Mouse (Mus musculus) forebrain, embryonic 11.5 days (tissue): ENCODE results near the gene Mrtfa. TPM values are rescaled to one million over a fixed set of nuclear protein-coding genes. Genes with fewer than 3 reads are reported as not detected.

Experiments used
- ATAC-seq: fragments of 200-750 bp; cut with Nextera tagmentation; replicated peaks from 2 replicates; pipeline ENCODE4 v1.8.0; 2017; ENCODE audit warnings: moderate TSS enrichment; ENCODE audit not compliant: low FRiP score
- DNase-seq: peaks from one replicate; pipeline ENCODE4 v3.0.0-alpha.2; 2017; ENCODE audit warnings: low spot score
- H3K27ac ChIP-seq: fragments of 300-500 bp; sonication (generic); 2 replicates; pipeline ENCODE4 v1.5.1; 2014; ENCODE audit warnings: low read depth, low read length
- H3K27me3 ChIP-seq: fragments of 300-500 bp; sonication (generic); 2 replicates; pipeline ENCODE4 v1.6.1; 2014; ENCODE audit warnings: mild to moderate bottlenecking, low read length, mixed read lengths; ENCODE audit not compliant: control insufficient read depth, insufficient read depth
- H3K36me3 ChIP-seq: fragments of 300-500 bp; sonication (generic); 2 replicates; pipeline ENCODE4 v1.6.1; 2014; ENCODE audit warnings: mild to moderate bottlenecking, low read length, moderate library complexity, mixed read lengths; ENCODE audit not compliant: control insufficient read depth, insufficient read depth
- H3K4me1 ChIP-seq: fragments of 300-500 bp; sonication (generic); replicated peaks from 2 replicates; pipeline ENCODE4 v1.6.1; 2014; ENCODE audit warnings: low read length, mixed read lengths; ENCODE audit not compliant: control insufficient read depth, insufficient read depth
- H3K4me2 ChIP-seq: fragments of 300-500 bp; sonication (generic); 2 replicates; pipeline ENCODE4 v1.6.1; 2014; ENCODE audit warnings: low read depth, mild to moderate bottlenecking, low read length, moderate library complexity, mixed read lengths; ENCODE audit not compliant: severe bottlenecking
- H3K4me3 ChIP-seq: fragments of 300-500 bp; sonication (generic); 2 replicates; pipeline ENCODE4 v1.5.1; 2014; ENCODE audit warnings: low read depth, low read length
- H3K9ac ChIP-seq: fragments of 300-500 bp; sonication (generic); 2 replicates; pipeline ENCODE4 v1.6.1; 2014; ENCODE audit warnings: low read length
- H3K9me3 ChIP-seq: fragments of 300-500 bp; sonication (generic); 2 replicates; pipeline ENCODE4 v1.6.1; 2016; ENCODE audit warnings: low read length, mixed read lengths; ENCODE audit not compliant: control insufficient read depth
- WGBS: fragments of 180-500 bp; shearing (Covaris S2); extraction: QIAGEN DNeasy Blood & Tissue Kit; methylation state at CpG from one replicate; pipeline ENCODE4 v1.1.7; 2014; 5-methylcytosine and 5-hydroxymethylcytosine counted together
- polyA plus RNA-seq: library from polyadenylated mRNA; unstranded; fragments of >200 nt; fragmentation: Nextera tagmentation; extraction: Ambion mirVana; gene quantifications from 2 replicates; pipeline ENCODE4 v1.2.1, GENCODE M21; 2014

The Mrtfa gene
- polyA plus RNA-seq, 1 experiment from 2014 or later, result 30.5 TPM

DNA sequence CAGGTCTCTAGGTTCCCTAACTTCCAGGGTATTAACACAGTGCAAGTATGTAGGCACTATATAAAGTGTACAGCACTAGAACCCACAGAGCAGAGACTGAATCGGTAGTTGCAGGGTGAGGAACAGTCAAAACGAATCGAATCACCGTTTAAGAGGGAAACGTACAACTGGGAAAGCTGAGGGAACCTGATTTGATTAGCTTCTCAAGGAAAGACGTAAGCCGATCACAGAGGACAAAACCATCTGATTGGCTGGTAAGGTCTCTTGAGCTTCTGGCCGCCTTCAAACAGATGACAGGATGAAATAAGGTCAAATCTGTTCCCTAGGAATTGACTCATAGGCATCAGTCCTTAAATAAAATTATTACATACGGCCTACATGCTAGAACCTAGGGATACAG lies 106.7 kb downstream of the Mrtfa start:
- no peak overlapping the region for H3K4me2 ChIP-seq
- H3K27me3 ChIP-seq, result no peaks in the 10 kb centered on the region
- ATAC-seq (no peak), DNase-seq (no peak)
- no peaks in the 10 kb centered on the region for H3K36me3 ChIP-seq
- WGBS, result 80% methylated on average over 9 of the region's 9 CpGs
- H3K4me3 ChIP-seq, result no peak overlapping the region
- H3K9ac ChIP-seq, result no peak overlapping the region
- no peaks in the 10 kb centered on the region for H3K9me3 ChIP-seq
- no peak overlapping the region for H3K27ac ChIP-seq
- peaks cover 7% of the 10 kb centered on the region; the same call in 1 of the 2 replicates for H3K4me1 ChIP-seq

- Histone ChIP-seq H3K4me3 (no peak overlapping the region), H3K27ac (no peak overlapping the region), H3K27me3 (no peaks in the 10 kb centered on the region), H3K9ac (no peak overlapping the region), H3K9me3 (no peaks in the 10 kb centered on the region), H3K4me1 (peaks cover 4% of the 10 kb centered on the region; the same call in 1 of the 2 replicates), H3K36me3 (no peaks in the 10 kb centered on the region), H3K4me2 (no peak overlapping the region)
- DNase-seq (no peak), ATAC-seq (no peak)
- WGBS, result 85% methylated on average over 4 of the region's 4 CpGs
These were observed 107.3 kb downstream of the Mrtfa start for GRCm38 (mm10) chr15:81083281-81083680.

DNA sequence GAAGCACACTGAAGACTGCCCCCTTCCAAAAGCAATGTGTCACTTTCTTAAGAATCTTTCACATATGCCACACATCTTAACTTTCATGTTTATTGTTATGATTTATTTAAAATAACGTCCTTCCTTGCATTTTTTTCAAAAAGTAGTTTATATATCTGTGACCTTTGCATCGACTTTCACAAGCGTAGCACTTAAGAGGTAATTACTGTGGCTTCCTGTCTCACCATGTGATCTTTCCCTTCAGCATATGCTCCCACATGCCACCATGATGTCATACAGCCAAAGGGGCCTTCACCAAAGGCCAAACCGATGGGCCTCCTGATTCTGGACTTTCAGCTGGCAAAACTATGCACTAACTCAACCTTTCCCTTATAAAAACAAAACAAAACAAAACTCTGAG lies 109.3 kb downstream of the Mrtfa start:
- Histone ChIP-seq H3K4me3 (no peak overlapping the region), H3K9me3 (no peaks in the 10 kb centered on the region), H3K4me1 (no peaks in the 10 kb centered on the region), H3K9ac (no peak overlapping the region), H3K36me3 (no peaks in the 10 kb centered on the region), H3K27ac (no peak overlapping the region), H3K27me3 (no peaks in the 10 kb centered on the region), H3K4me2 (no peak overlapping the region)
- WGBS, result 84% methylated on average over 4 of the region's 4 CpGs
- DNase-seq (no peak), ATAC-seq (no peak)

GRCm38 (mm10) chr15:81080405-81080804 lies 110.2 kb downstream of the Mrtfa start:
- 96% methylated on average over 9 of the region's 9 CpGs for WGBS
- no peak for DNase-seq
- no peak for ATAC-seq

DNA sequence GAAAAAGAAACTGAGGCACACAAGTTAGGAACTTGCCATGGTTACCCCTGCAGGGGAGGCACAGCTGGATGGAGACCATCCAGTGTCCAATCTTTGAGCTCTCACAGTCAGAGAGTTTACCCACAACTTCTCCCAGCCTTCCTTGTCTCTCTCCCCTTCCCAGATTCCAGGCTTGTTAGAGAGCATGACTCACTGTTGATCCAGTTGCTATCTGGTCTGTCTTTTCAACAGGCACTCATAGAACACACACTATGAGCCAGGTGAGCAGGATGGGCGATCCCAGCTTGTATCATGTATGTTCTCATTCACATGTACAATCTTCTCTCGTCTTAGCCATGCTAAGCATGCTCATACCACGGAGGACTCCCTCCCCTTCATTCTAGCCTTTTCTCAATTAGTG lies 111.3 kb downstream of the Mrtfa start:
- H3K4me1 ChIP-seq, result no peaks in the 10 kb centered on the region
- no peak overlapping the region for H3K4me3 ChIP-seq

More at GRCm38 (mm10) chr15:81080405-81080804, 110.2 kb downstream of the Mrtfa start:
- Histone ChIP-seq H3K9me3 (no peaks in the 10 kb centered on the region), H3K27ac (no peak overlapping the region), H3K4me1 (no peaks in the 10 kb centered on the region), H3K9ac (no peak overlapping the region), H3K27me3 (no peaks in the 10 kb centered on the region), H3K4me2 (no peak overlapping the region), H3K4me3 (no peak overlapping the region), H3K36me3 (no peaks in the 10 kb centered on the region)

DNA sequence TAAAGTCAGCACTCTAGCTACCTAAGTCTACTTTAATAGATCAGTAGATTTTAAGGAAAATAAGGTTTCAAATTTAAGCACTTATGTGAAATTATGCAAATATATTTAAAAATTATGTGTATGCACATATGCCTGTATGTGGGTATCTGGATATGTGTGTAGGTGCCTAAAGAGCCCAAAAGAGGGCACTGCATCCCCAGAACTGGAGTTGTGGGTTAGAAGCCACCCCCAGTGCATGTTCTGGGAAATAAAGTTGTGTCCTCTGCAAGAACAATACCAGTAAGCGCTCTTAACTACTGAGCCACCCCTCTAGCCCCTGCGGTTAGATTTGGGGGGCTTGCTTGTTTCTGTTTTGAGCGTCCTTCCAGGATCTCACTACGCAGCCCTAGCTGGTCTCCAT lies 113.0 kb downstream of the Mrtfa start:
- H3K4me2 ChIP-seq, result no peak overlapping the region
- no peak overlapping the region for H3K27ac ChIP-seq
- ATAC-seq, result no peak
- no peaks in the 10 kb centered on the region for H3K36me3 ChIP-seq
- WGBS, result 94% methylated on average over 4 of the region's 4 CpGs
- H3K4me3 ChIP-seq, result no peak overlapping the region
- H3K27me3 ChIP-seq, result no peaks in the 10 kb centered on the region
- H3K9ac ChIP-seq, result no peak overlapping the region
- H3K4me1 ChIP-seq, result no peaks in the 10 kb centered on the region
- no peaks in the 10 kb centered on the region for H3K9me3 ChIP-seq
- no peak for DNase-seq

More for the DNA sequence above, 111.3 kb downstream of the Mrtfa start:
- no peak overlapping the region for H3K9ac ChIP-seq
- H3K27ac ChIP-seq, result no peak overlapping the region
- H3K36me3 ChIP-seq, result no peaks in the 10 kb centered on the region
- H3K27me3 ChIP-seq, result no peaks in the 10 kb centered on the region
- no peak for DNase-seq
- whole genome bisulfite sequencing, result 90% methylated on average over 3 of the region's 3 CpGs
- H3K4me2 ChIP-seq, result no peak overlapping the region
- no peaks in the 10 kb centered on the region for H3K9me3 ChIP-seq
- no peak for ATAC-seq

- Histone ChIP-seq H3K4me2 (no peak overlapping the region), H3K9me3 (no peaks in the 10 kb centered on the region), H3K4me3 (no peak overlapping the region), H3K9ac (no peak overlapping the region), H3K4me1 (no peaks in the 10 kb centered on the region), H3K36me3 (no peaks in the 10 kb centered on the region), H3K27ac (no peak overlapping the region), H3K27me3 (no peaks in the 10 kb centered on the region)
- 88% methylated on average over 1 of the region's 1 CpGs for WGBS
- DNase-seq (no peak), ATAC-seq (no peak)
These were observed 116.0 kb downstream of the Mrtfa start for GRCm38 (mm10) chr15:81074543-81074942.

DNA sequence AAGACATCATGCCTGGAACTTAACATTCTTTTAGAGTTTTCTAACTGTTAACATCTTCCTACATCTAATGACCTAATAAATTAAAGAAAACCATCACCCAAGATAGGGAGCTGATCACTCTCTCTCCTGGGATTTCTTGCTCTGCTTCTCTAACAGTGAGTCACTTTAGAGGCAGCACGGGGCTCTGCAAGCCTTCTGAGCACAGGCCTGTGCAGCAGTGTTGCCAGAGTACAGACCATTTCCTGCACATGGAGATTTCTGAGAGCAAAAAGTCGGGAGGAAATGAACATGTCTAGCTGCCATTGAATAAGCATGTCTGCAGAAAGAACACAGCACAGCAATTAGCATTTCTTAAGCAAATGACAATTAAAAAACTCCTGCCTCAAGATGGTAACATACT lies 116.8 kb downstream of the Mrtfa start:
- no peaks in the 10 kb centered on the region for H3K27me3 ChIP-seq
- H3K4me2 ChIP-seq, result no peak overlapping the region
- no peaks in the 10 kb centered on the region for H3K36me3 ChIP-seq
- WGBS, result 82% methylated on average over 2 of the region's 2 CpGs
- ATAC-seq (no peak), DNase-seq (no peak)
- no peak overlapping the region for H3K9ac ChIP-seq
- no peaks in the 10 kb centered on the region for H3K9me3 ChIP-seq
- no peak overlapping the region for H3K4me3 ChIP-seq
- no peaks in the 10 kb centered on the region for H3K4me1 ChIP-seq
- H3K27ac ChIP-seq, result no peak overlapping the region

DNA sequence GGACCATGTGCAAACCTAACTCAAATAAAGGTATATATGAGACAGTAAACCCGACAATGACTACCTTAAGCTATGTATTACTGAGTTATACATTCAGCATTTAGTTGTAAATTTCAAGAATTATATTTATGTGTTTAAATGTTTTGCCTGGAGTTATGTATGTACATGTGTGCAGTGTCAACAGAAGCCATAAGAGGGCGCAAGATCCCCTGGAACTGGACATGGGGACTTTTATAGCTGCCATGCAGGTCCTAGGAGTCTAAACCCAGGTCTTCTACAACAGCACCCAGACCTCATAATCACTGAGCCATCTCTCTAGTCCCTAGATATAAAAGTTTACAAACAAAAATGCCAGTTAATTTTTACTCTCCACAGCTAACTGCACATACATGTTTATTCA lies 117.8 kb downstream of the Mrtfa start:
- Histone ChIP-seq H3K4me1 (no peaks in the 10 kb centered on the region), H3K9ac (no peak overlapping the region), H3K4me3 (no peak overlapping the region), H3K9me3 (no peaks in the 10 kb centered on the region), H3K27ac (no peak overlapping the region), H3K4me2 (no peak overlapping the region), H3K27me3 (no peaks in the 10 kb centered on the region), H3K36me3 (no peaks in the 10 kb centered on the region)
- WGBS, result 62% methylated on average over 2 of the region's 2 CpGs
- no peak for DNase-seq
- ATAC-seq, result no peak
